Mouse (Mus musculus) forebrain, embryonic 12.5 days (tissue): ENCODE measurements around the gene 3110009E18Rik. TPM values are rescaled to one million over a fixed set of nuclear protein-coding genes. Genes with fewer than 3 reads are reported as not detected.
A peak's percentile ranks its signal among the peaks of the same experiment; 100 is the strongest.
"Not testable (repeated sequence)": the region's sequence is repeated elsewhere in the genome, so short reads cannot be mapped to it uniquely, and the experiment has no call there.

Experiments used
- ATAC-seq: fragments of 200-750 bp; cut with Nextera tagmentation; 2 replicates; pipeline ENCODE4 v1.8.0; 2017; ENCODE audit warnings: moderate TSS enrichment; ENCODE audit not compliant: low FRiP score
- H3K27ac ChIP-seq: fragments of 300-500 bp; sonication (generic); 2 replicates; pipeline ENCODE4 v1.5.1; 2016; ENCODE audit warnings: mild to moderate bottlenecking
- H3K27me3 ChIP-seq: fragments of 300-500 bp; sonication (generic); 2 replicates; pipeline ENCODE4 v1.6.1; 2016; ENCODE audit warnings: mild to moderate bottlenecking
- H3K36me3 ChIP-seq: fragments of 300-500 bp; sonication (generic); replicated peaks from 2 replicates; pipeline ENCODE4 v1.6.1; 2016; ENCODE audit warnings: mild to moderate bottlenecking
- H3K4me1 ChIP-seq: fragments of 300-500 bp; sonication (generic); 2 replicates; pipeline ENCODE4 v1.6.1; 2016
- H3K4me2 ChIP-seq: fragments of 300-500 bp; sonication (generic); 2 replicates; pipeline ENCODE4 v1.6.1; 2016; ENCODE audit warnings: mild to moderate bottlenecking, moderate library complexity
- H3K4me3 ChIP-seq: fragments of 300-500 bp; sonication (generic); replicated peaks from 2 replicates; pipeline ENCODE4 v1.5.1; 2016; ENCODE audit warnings: mild to moderate bottlenecking
- H3K9ac ChIP-seq: fragments of 300-500 bp; sonication (generic); 2 replicates; pipeline ENCODE4 v1.6.1; 2016; ENCODE audit warnings: mild to moderate bottlenecking
- H3K9me3 ChIP-seq: fragments of 300-500 bp; sonication (generic); 2 replicates; pipeline ENCODE4 v1.6.1; 2016
- WGBS: fragments of 180-500 bp; shearing (Covaris S2); methylation state at CpG from one replicate; pipeline ENCODE4 v1.1.7; 2016; 5-methylcytosine and 5-hydroxymethylcytosine counted together
- polyA plus RNA-seq: library from polyadenylated mRNA; unstranded; fragments of >200 nt; fragmentation: Nextera tagmentation; extraction: Ambion mirVana; gene quantifications from 2 replicates; pipeline ENCODE4 v1.2.1, GENCODE M21; 2016

Gene 3110009E18Rik
- polyA plus RNA-seq, 1 experiment from 2014 or later: 30.2 TPM

DNA sequence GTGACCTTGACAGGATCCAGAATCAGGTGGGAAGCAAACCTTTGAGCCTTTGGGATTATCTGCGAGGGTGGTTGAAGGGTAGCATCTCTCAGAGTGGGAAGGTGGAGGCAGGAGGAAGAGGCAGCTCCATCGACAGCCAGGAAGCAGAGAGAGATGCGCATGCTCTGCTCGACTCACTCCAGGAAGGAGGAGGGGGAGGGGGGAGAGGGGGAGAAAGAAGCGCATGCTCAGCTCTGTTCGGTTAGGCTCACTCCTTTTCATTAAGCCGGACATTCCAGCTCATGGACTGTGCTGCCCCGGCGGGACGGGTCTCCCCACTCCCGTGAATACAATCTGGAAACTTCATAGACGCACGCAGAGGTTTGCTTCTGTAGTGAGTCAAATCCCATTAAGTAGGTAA lies 34.3 kb upstream of the 3110009E18Rik start:
- H3K4me1 ChIP-seq: peaks cover 6% of the 10 kb centered on the region; the same call in 1 of the 2 replicates
- peaks cover 6% of the 10 kb centered on the region; the same call in 1 of the 2 replicates for H3K27me3 ChIP-seq
- H3K27ac ChIP-seq: no peak overlapping the region
- H3K9me3 ChIP-seq: no peaks in the 10 kb centered on the region
- no peaks in the 10 kb centered on the region for H3K36me3 ChIP-seq
- no peak overlapping the region for H3K4me2 ChIP-seq
- H3K9ac ChIP-seq: no peak overlapping the region
- no peak overlapping the region for H3K4me3 ChIP-seq
- 62% methylated on average over 13 of the region's 13 CpGs for WGBS
- no peak for ATAC-seq

DNA sequence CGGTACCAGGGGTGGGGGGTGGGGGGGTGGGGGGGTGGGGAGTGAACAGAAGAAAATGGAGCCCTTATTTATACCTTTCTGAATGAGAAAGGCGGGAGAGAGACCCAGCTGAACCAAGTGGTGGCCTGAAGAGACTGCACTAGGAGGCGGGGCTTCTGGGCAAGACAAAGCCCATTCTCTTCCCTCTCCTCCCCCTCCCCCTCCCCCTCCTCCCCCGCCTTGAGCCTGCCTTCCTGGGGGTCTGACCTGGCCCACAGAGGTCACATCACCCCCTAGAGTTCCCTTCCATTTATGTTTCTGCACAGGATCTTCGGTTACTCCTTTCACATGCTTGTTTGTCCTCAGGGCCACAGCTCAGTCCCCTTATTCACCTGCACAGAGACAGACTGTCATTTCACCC lies 31.8 kb upstream of the 3110009E18Rik start:
- no peak overlapping the region for H3K9ac ChIP-seq
- H3K27me3 ChIP-seq: peaks cover 3% of the 10 kb centered on the region; the same call in 1 of the 2 replicates
- no peaks in the 10 kb centered on the region for H3K36me3 ChIP-seq
- peaks cover 6% of the 10 kb centered on the region; the same call in 1 of the 2 replicates for H3K4me1 ChIP-seq
- no peak overlapping the region for H3K27ac ChIP-seq
- no peak overlapping the region for H3K4me2 ChIP-seq
- no peak for ATAC-seq
- 10% methylated on average over 3 of the region's 5 CpGs for WGBS
- H3K9me3 ChIP-seq: peaks cover 5% of the 10 kb centered on the region; the same call in 1 of the 2 replicates
- no peak overlapping the region for H3K4me3 ChIP-seq

DNA sequence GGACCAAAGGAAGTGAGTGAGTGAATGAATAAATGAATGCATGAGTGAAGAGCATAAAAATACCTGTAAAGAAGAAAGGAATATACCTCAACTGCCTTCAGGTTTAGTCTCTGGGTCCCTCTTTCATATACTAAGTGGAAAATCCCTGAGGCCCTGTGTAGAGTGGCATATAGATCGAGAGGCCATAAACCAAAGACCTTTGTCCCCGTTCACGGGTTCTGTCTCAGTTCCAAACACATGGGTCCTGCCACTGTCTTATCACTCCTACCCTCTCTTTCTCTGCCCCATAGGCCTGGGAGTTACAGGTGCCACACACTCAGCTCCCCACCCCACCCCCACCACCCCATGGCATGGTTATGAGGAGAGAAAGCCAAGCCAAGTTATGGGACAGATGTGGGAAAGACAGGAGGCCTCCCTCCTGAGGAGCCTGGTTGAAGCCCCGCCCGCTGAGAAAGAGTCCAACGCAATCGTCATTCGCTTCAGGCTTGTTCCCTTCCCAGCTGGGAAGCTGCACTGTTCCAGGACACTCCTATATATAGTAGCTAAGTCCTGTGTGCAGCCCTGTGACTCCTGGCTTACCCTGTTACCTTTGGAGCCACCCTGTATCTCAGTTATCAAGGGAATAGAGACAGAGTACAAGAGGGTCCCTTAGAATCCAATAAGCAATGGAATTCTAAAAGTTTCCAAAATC lies 30.0 kb upstream of the 3110009E18Rik start:
- no peak overlapping the region for H3K9ac ChIP-seq
- peaks cover 5% of the 10 kb centered on the region; the same call in 1 of the 2 replicates for H3K9me3 ChIP-seq
- H3K4me2 ChIP-seq: no peak overlapping the region
- ATAC-seq: no peak
- no peaks in the 10 kb centered on the region for H3K36me3 ChIP-seq
- WGBS: 86% methylated on average over 8 of the region's 8 CpGs
- peaks cover 3% of the 10 kb centered on the region; the same call in 1 of the 2 replicates for H3K27me3 ChIP-seq
- no peak overlapping the region for H3K27ac ChIP-seq
- H3K4me3 ChIP-seq: no peak overlapping the region
- H3K4me1 ChIP-seq: peaks cover 6% of the 10 kb centered on the region; the same call in 1 of the 2 replicates

DNA sequence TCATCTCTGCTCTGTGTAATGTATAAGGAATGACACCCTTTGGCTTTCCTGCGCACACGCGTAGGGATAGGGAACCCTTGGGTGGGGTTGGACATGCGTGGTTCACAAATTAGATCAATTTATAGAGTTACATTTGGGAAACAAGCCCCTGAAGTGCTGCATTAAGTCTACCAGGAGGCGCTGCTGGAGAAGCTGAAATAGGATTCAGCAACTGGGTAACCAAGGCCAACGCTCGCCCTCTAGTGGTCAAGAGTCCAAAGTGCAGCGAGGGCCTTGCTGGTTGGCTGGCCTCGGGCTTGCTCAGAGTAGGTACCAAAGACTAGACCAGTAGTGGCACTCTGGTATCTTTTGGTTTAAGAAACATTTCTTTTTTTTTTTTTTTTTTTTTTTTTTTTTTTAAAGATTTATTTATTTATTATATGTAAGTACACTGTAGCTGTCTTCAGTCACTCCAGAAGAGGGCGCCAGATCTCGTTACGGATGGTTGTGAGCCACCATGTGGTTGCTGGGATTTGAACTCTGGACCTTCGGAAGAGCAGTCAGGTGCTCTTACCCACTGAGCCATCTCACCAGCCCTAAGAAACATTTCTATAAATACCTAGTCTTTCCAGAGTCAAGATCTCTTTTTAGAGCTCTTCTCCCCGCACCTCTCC lies 27.4 kb upstream of the 3110009E18Rik start:
- not testable (repeated sequence) for H3K4me3 ChIP-seq, H3K4me1 ChIP-seq, H3K9me3 ChIP-seq, H3K27ac ChIP-seq, H3K4me2 ChIP-seq, H3K27me3 ChIP-seq, H3K36me3 ChIP-seq, H3K9ac ChIP-seq
- 56% methylated on average over 11 of the region's 14 CpGs for WGBS
- 0 out of 2 replicates have a peak, but pooled peaks have one; percentile 43 for ATAC-seq

DNA sequence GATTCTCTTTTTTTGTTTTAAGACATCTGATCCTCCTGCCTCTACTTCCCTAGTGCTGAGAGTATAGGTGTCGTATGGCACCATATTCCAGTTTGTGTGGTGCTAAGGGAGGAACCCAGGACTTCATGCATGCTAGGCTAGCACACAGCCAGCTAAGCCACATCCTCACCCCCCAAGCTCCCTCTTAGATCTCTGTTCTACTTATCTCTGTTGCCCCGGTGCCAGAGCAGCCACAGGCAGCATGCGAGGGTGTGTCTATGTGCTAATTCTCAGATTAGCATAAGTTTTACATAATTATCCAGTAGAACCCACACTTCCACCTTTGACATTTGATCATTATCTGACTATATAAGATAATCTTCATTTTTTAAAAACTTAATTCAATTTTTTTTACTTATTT lies 26.1 kb upstream of the 3110009E18Rik start:
- H3K4me3 ChIP-seq: no peak overlapping the region
- no peak overlapping the region for H3K27ac ChIP-seq
- 0 out of 2 replicates have a peak, but pooled peaks cover 3% of the 10 kb centered on the region for H3K27me3 ChIP-seq
- no peaks in the 10 kb centered on the region for H3K4me1 ChIP-seq
- H3K9me3 ChIP-seq: peaks cover 5% of the 10 kb centered on the region; the same call in 1 of the 2 replicates
- H3K9ac ChIP-seq: no peak overlapping the region
- no peak overlapping the region for H3K4me2 ChIP-seq
- H3K36me3 ChIP-seq: no peaks in the 10 kb centered on the region
- 77% methylated on average over 3 of the region's 3 CpGs for WGBS
- no peak for ATAC-seq

DNA sequence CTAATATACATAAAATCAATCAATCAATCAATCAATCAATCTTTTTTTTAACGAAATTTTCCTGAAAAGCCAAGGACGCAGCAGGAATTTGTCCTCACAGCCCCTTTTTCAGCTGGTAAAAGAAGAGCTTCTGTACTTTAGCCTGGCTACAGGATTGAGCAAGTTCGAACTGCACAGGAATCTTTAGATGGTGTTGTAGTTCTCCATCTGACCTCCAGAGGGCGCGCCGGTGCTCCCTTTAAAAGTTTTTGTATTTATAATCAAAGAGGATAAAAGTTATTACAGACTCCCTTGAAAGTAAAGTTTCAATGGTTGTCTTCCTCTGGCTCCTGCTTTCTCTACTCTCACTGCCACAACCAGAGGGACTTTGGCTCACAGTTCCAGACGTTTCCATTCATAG lies 22.7 kb upstream of the 3110009E18Rik start:
- Histone ChIP-seq H3K27me3 (no peaks in the 10 kb centered on the region), H3K36me3 (no peaks in the 10 kb centered on the region), H3K4me3 (no peak overlapping the region), H3K9me3 (no peaks in the 10 kb centered on the region), H3K9ac (no peak overlapping the region), H3K27ac (no peak overlapping the region), H3K4me1 (no peaks in the 10 kb centered on the region), H3K4me2 (no peak overlapping the region)
- WGBS: 8% methylated on average over 7 of the region's 7 CpGs
- no peak for ATAC-seq

DNA sequence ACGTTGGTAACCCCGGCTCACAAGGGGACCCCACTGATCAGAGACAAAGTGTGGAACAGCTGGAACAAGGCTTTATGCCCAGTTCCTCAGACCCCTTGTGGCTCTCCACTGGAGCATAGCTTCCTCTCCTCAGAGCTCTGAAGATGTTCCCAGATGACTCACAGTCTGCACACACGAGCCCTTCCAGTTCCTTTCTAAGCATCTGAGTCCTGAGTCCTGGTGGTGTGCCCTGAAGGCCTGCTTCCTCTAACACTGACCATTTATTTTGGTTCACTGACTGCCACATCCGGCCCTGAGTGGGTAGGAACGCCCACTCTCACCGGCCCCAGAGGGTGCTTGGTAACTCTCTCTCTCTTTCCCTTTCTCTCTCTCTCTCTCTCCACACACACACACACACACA lies 21.5 kb upstream of the 3110009E18Rik start:
- Histone ChIP-seq H3K9ac (no peak overlapping the region), H3K4me3 (no peak overlapping the region), H3K27me3 (no peaks in the 10 kb centered on the region), H3K36me3 (no peaks in the 10 kb centered on the region), H3K4me2 (no peak overlapping the region), H3K9me3 (no peaks in the 10 kb centered on the region), H3K4me1 (no peaks in the 10 kb centered on the region), H3K27ac (no peak overlapping the region)
- 76% methylated on average over 6 of the region's 6 CpGs for WGBS
- no peak for ATAC-seq

DNA sequence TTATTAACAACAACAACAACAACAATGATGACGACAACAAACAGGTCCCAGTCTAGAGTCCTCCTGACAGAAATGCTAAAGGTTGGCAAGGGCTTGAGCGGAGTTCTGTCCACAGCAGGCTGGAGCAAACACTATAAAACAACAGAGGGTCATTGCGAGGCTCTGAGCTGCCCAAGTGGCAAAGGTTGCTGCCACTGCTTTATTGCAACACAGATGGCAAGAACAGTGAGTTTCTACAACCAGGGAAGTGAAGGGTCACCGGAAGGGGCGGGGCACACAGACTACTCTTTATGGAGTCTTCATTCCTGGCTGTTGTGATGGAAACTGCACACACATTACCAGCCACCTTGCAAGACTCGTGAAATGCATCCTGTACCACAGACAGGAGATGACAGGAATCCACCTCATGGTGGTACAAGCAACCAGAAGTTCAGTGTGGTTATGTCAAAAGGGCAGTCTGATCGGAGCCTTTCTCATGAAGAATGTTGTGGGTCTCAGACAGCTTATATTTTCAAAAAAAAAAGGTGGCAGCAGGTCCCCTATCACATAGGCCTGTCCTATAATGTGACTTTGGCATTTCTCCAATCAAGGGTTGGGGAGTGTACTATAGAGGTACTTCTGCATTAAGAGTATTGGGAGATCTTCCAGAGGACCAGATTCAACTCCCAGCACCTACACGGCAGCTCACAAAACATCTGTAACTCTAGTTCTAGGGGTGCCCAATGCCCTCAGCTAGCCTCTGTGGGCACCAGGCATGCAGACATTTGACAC lies 20.3 kb upstream of the 3110009E18Rik start:
- Histone ChIP-seq H3K4me3 (no peak overlapping the region), H3K9ac (no peak overlapping the region), H3K4me2 (no peak overlapping the region), H3K9me3 (no peaks in the 10 kb centered on the region), H3K4me1 (no peaks in the 10 kb centered on the region), H3K36me3 (no peaks in the 10 kb centered on the region), H3K27ac (no peak overlapping the region), H3K27me3 (no peaks in the 10 kb centered on the region)
- 86% methylated on average over 8 of the region's 8 CpGs for WGBS
- no peak for ATAC-seq

DNA sequence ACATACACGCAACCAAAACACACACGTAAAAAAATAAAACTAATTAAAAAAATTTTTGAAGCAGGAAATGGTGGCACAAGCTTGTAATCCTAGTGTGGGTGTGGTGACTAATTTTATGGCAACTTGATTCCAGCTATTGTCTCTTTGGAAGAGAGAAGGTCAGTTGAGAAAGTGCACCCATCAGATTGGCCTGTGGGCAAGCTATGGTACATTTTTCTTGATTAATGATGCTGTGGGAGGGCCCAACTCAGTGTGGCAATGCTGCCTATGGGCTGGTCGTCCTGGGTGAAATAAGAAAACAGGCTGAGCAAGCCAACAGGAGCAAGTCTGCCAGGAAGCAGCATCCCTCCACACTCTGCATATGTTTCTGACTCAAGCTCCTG lies 19.8 kb upstream of the 3110009E18Rik start:
- H3K4me2 ChIP-seq: no peak overlapping the region
- no peaks in the 10 kb centered on the region for H3K9me3 ChIP-seq
- H3K9ac ChIP-seq: no peak overlapping the region
- no peaks in the 10 kb centered on the region for H3K4me1 ChIP-seq
- H3K4me3 ChIP-seq: no peak overlapping the region
- H3K36me3 ChIP-seq: no peaks in the 10 kb centered on the region
- 84% methylated on average over 3 of the region's 3 CpGs for WGBS
- H3K27me3 ChIP-seq: no peaks in the 10 kb centered on the region
- ATAC-seq: no peak
- H3K27ac ChIP-seq: no peak overlapping the region

DNA sequence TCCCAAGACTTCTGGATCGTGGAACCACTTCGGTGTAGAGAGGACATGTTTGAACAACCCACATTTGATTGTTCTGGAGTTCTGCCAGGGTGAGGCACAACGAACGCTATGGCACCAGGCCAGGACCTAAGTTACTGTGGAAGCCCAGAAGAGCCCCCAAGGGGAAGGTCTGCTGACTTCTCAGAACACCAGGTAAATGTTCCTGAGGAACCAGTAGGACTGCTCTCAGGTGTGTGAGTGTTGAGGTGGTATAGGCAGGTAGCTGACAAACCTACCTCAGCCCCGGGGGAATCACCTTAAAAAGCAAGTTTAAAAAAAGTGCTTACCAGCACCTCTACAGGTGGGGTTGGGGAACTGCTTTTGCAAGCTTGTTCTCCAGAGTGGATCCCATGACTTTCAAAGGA lies 15.4 kb upstream of the 3110009E18Rik start:
- no peaks in the 10 kb centered on the region for H3K9me3 ChIP-seq
- 81% methylated on average over 5 of the region's 5 CpGs for WGBS
- H3K4me1 ChIP-seq: no peaks in the 10 kb centered on the region
- no peaks in the 10 kb centered on the region for H3K36me3 ChIP-seq
- H3K27me3 ChIP-seq: no peaks in the 10 kb centered on the region
- no peak for ATAC-seq
- H3K27ac ChIP-seq: no peak overlapping the region
- H3K4me3 ChIP-seq: no peak overlapping the region
- H3K9ac ChIP-seq: no peak overlapping the region
- H3K4me2 ChIP-seq: no peak overlapping the region

DNA sequence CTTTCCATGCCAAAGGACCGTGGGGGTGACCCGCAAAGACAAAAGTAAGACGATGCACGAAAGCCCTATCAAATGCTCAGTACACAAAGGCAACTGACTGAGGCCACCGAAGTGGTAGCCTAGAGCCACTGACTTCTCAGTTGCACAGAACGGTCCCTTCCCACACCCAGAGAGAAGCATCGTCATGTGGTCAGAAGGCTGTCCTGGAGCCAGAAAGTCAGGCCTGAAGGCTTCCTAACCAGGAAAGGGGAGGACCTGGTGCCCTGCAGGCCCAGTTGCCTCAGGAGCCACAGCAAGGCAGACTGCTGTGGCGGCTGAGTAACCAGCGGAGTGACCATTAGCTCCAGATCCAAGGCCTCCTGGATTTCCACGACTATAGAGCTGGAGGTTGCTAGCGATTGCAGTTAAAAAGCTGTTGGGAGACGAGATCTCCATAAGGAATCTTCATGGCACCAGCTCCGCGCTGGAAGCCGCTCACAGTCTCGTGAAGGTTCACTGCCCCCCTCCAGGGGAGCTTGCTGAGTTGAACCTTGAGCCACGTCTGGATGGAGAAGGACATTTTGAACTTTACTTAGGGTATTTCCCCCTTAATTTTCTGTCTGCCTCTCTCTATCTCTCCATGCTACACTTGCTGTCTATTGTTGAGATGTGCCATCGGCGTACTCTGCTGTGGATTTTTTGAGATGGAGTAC lies 11.1 kb upstream of the 3110009E18Rik start:
- H3K36me3 ChIP-seq: peaks cover 34% of the 10 kb centered on the region
- 0 out of 2 replicates have a peak, but pooled peaks cover 5% of the 10 kb centered on the region for H3K9me3 ChIP-seq
- no peaks in the 10 kb centered on the region for H3K27me3 ChIP-seq
- no peak overlapping the region for H3K4me3 ChIP-seq
- ATAC-seq: no peak
- H3K27ac ChIP-seq: no peak overlapping the region
- no peaks in the 10 kb centered on the region for H3K4me1 ChIP-seq
- no peak overlapping the region for H3K4me2 ChIP-seq
- no peak overlapping the region for H3K9ac ChIP-seq
- 87% methylated on average over 19 of the region's 19 CpGs for WGBS

DNA sequence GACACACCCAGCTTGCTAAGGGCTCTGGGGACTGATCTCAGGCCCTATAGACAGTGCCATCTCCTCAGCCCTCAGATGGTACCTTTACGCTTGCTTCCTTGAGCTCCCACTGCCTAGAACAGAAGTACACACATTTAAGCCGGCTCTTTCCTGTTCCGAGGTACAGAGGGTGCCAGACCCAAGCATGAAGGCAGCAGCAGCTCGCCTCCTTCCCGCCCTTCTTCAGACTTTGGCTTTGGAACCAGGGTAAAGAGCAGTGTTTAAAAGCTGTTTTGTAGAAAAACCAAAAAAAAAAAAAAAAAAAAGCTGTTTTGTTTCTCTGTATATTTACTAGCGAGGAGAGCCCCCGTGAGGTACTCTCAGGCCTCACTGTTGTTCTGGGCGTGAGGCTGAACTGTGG lies 9.2 kb upstream of the 3110009E18Rik start:
- WGBS: 89% methylated on average over 8 of the region's 8 CpGs
- no peak for ATAC-seq
- H3K9ac ChIP-seq: no peak overlapping the region

More for the DNA sequence above, 9.2 kb upstream of the 3110009E18Rik start:
- Histone ChIP-seq H3K36me3 (peaks cover 49% of the 10 kb centered on the region), H3K4me3 (no peak overlapping the region), H3K4me2 (no peak overlapping the region), H3K9me3 (0 out of 2 replicates have a peak, but pooled peaks cover 5% of the 10 kb centered on the region), H3K27me3 (no peaks in the 10 kb centered on the region), H3K4me1 (peaks cover 5% of the 10 kb centered on the region; the same call in 1 of the 2 replicates), H3K27ac (no peak overlapping the region)
